Mouse (Mus musculus) left cerebral cortex, postnatal 10 days (tissue): ENCODE data around the gene Agps. TPM values are rescaled to one million over a fixed set of nuclear protein-coding genes. Genes with fewer than 3 reads are reported as not detected.
A peak's percentile ranks its signal among the peaks of the same experiment; 100 is the strongest.

Experiments
- DNase-seq, 2 experiments: peaks; one replicate each; pipeline ENCODE4 v3.0.0; 2021 to 2022; ENCODE audit warnings: low spot score in 2 of 2, mixed read lengths in 1 of 2; ENCODE audit errors: extremely low spot score in 1 of 2
- intact Hi-C: fragments of 180-260 bp; cut with DNase I; formaldehyde crosslinking; loops from one replicate; pipeline ENCODE4 v1.15.1; 2025
- total RNA-seq, 2 experiments: library from RNA; stranded (reverse); gene quantifications; 2 replicates each; pipeline ENCODE4 v1.2.3; 2021

Gene Agps
- 10 to 100 TPM; 60.4 to 62.3 TPM for total RNA-seq

DNA sequence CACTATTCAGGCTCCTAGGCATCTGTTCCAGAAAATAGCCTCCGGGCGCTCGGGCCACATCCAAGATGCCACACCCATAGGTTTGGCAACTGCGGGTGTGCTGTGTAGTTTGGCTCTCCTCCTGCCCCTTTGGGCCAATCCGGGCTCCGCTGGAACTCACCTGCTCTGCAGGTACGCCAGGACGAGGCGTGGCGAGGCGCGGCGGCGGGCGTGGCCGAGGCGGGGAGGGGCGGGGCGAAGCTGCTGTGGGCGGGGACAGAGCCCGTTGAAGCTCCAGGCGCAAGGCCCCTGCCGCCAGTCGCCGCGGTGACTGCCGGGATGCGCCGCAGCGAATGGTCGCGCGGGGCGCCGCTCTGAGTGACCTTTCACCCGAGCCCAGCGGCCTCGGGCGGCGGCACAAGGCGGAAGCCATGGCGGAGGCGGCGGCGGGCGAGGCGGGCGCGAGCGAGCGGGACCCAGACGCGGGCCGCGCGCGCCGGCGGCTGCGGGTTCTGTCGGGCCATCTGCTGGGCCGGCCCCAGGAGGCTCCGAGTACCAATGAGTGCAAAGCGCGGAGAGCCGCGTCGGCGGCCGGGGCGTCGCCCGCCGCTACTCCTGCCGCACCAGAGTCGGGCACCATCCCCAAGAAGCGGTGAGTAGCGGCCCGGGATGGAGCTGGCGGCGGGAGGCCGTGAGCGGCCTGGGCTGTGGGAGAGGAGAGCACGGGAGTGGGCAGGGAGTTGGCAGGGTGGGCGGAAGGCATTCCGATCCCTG, at the start of gene Agps:
Gene Agps (plus strand): TSS at position 297 of the 753 bp plus-strand sequence.
- DNase-seq: peak; percentile 73 to 91
- intact Hi-C loops: no loop called here

DNA sequence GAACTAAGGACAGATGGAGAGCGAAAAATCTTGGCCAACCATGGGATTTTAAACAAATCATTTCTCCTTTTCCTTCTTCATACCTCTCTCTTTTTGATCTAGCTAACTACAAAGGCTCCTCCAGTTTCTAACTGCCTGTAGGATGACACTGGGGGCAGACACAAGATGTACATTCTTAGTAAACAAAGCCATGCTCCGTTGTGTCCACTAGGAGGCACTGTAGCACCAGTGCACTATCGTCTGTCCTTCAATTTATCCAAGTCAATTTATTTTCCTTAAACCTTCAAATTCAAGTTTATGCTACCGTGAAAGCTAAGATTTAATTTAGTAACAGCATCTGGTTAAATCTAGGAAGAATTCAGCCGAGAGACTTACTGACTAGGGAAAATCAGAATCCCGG, 45.9 kb upstream of the Agps start:
- DNase-seq: peak; percentile 22 to 48

GRCm38 (mm10) chr2:75788511-75788910, 43.5 kb upstream of the Agps start:
- DNase-seq: no peak
- intact Hi-C loops: loop anchor here (5.0 to 10.0 kb wide), 3 partner anchors 94 to 286 kb away; no protein-coding TSS in a partner anchor

More for the DNA sequence above, 45.9 kb upstream of the Agps start:
- intact Hi-C loops: loop anchor here (5.0 to 10.0 kb wide), 3 partner anchors 96 to 289 kb away; no protein-coding TSS in a partner anchor

- intact Hi-C loops: loop anchor here (5.0 to 10.0 kb wide), 3 partner anchors 92 to 285 kb away; no protein-coding TSS in a partner anchor
- DNase-seq: no peak
Measured at GRCm38 (mm10) chr2:75789959-75790523, 41.9 kb upstream of the Agps start.

- intact Hi-C loops: no loop called here
Measured at GRCm38 (mm10) chr2:75791561-75792308, 40.2 kb upstream of the Agps start.

GRCm38 (mm10) chr2:75792377-75793203, 39.4 kb upstream of the Agps start:
- peak; percentile 16 to 54 for DNase-seq

More at GRCm38 (mm10) chr2:75791561-75792308, 40.2 kb upstream of the Agps start:
- no peak for DNase-seq

DNA sequence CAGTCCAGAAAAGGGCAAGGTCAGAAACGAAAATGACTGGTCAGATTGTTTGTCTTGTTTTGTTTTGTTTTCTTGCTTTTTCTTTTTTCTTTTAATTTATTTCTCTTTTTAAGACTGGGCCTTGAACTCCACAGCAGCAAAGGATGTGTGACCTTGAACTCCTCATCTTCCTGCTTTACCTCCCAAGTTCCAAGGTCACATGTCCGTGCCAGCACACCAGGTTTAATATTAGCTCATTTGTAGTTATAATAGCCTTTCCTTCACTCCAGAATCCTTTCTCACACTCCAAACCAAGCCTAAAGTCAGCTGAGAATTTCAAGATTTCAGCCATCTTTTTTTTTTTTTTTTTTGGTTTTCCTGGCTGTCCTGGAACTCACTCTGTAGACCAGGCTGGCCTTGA, 35.8 kb upstream of the Agps start:
- DNase-seq: no peak
- intact Hi-C loops: no loop called here

More at GRCm38 (mm10) chr2:75792377-75793203, 39.4 kb upstream of the Agps start:
- intact Hi-C loops: no loop called here

DNA sequence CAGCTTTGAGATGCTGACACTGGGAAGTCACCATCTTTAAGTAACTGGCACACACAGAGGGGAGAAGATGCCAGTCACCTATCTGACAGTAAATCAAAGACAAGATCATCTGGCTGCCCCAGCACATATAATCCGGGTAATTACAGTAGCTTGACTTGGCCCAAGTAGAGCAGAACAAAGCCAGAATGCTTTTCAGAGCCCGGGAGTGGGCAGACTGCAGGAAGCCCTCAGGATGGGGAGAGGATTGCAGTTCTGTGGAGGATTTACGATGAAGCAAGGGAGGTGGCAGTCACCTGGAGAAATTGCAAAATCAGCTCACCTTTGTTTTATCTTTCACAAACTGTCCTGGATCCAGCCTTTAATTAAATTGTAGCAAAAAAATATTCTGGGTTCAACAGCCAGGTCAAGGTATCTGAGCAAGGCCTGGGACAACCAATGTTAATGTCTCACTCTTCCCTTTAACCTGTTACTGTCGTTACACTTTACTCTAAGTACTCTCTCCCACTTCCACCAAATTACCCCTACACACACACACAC, 33.5 kb upstream of the Agps start:
- intact Hi-C loops: no loop called here
- no peak for DNase-seq

- DNase-seq: no peak
- intact Hi-C loops: no loop called here
Measured at GRCm38 (mm10) chr2:75805767-75806166, 26.2 kb upstream of the Agps start.

DNA sequence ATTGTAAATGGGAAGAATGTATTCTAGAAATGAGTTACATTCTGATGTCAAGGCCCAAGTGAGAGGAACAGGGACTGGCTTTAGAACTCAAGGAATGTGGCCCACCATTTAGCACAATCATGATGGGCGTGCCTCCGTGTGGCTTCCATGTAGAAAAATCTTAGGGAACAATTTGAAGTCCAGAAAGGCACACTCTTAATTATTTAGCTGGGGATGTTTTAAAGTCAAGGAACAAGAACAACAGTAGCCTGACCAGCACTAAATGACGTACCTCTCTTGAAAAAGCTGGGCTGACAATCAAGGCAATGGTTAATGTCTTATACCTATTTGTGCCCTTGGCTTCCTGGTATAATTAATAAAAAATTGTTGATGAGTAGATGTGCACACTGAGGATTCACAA, 25.1 kb upstream of the Agps start:
- no peak for DNase-seq
- intact Hi-C loops: no loop called here

DNA sequence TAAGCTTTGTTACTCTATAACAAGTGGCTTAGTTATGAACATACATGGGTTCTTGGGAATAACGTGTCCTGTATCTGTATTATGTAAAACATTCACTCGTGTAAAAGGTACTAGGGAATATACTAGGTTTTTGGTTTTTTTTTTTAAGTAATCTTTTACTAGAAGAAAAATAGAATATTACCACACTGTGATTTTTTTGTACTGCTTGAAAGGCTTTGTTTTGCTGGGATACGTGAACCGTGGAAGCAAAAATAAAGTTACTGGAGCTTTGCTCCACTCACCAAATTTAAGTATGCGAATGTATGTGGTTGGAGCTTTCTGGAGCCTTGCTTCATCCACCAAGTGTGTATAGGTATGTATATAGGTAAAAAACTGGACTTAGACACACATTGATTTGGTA, 24.5 kb upstream of the Agps start:
- intact Hi-C loops: no loop called here
- DNase-seq: no peak

- DNase-seq: no peak
- intact Hi-C loops: no loop called here
Measured at GRCm38 (mm10) chr2:75814880-75815279, 17.1 kb upstream of the Agps start.

DNA sequence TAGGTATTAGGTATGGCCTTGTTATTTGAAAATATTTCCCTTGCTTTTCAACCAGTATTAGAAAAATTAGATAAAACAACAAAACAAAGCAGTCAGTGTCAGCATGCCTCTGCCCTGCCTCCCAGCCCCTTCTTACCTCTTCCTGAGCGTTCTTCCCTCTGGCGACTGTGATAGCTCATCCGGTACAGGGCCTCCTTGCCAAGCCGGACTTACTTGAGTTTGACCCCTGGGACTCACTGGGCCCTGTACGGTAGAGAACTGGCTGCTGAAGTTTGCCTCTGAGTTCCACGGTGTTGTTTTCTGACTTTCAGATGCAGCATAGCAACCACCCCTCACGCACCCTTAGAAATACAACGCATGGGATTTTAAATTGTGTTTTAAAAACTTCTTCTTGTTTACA, 16.5 kb upstream of the Agps start:
- no peak for DNase-seq
- intact Hi-C loops: no loop called here

DNA sequence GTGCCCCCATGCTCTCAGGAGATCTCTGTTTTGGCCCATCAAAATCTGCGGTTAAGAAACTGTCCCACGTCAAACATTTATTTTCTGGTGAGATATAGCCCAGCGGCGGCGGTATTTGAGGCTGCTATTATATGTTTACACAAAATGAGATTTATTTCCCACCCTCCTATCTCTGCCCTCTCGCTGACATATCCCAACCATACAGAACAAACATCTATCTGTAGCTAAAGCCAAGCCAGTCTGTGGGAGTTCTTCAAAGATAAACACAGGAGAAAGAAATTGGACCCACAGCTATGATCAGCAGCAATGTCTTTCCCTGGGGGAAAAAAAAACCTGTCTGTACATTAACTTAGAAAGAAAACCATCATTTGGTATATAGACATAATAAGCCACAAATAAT, 15.3 kb upstream of the Agps start:
- no peak for DNase-seq
- intact Hi-C loops: no loop called here

- intact Hi-C loops: no loop called here
- DNase-seq: no peak
Measured at GRCm38 (mm10) chr2:75818719-75819118, 13.3 kb upstream of the Agps start.

GRCm38 (mm10) chr2:75819796-75820195, 12.2 kb upstream of the Agps start:
- DNase-seq: no peak
- intact Hi-C loops: no loop called here

GRCm38 (mm10) chr2:75821971-75822751, 9.8 kb upstream of the Agps start:
- intact Hi-C loops: no loop called here

GRCm38 (mm10) chr2:75823736-75824135, 8.2 kb upstream of the Agps start:
- DNase-seq: no peak
- intact Hi-C loops: no loop called here

More at GRCm38 (mm10) chr2:75821971-75822751, 9.8 kb upstream of the Agps start:
- no peak for DNase-seq
